Mouse (Mus musculus) megakaryocyte, embryonic 14.5 days (primary cell): Measurements from ENCODE around the gene Fam53a.

Source experiments
- FLI1 ChIP-seq: IDR thresholded peaks from 2 replicates; pipeline ENCODE4 v1.6.1; 2012; ENCODE audit warnings: low read length, inconsistent platforms, mixed read lengths
- GATA1 ChIP-seq: IDR thresholded peaks from 3 replicates; pipeline ENCODE4 v1.6.1; 2012; ENCODE audit warnings: mixed read lengths, low read length, inconsistent platforms, borderline replicate concordance

- TF ChIP-seq GATA1 (no peak), FLI1 (no peak)
These were observed 5.7 kb downstream of the Fam53a start for GRCm38 (mm10) chr5:33623766-33624165.
